Mouse (Mus musculus) cerebellum, adult 2 months (tissue): ENCODE results near the gene Utp4. TPM values are rescaled to one million over a fixed set of nuclear protein-coding genes. Genes with fewer than 3 reads are reported as not detected.

Experiments used
- DNase-seq, 2 experiments: peaks; one replicate each; pipeline ENCODE4 v3.0.0; 2021
- H3K27ac ChIP-seq: fragments of 200-500 bp; 2 replicates; pipeline ENCODE4 v1.5.1; 2012; ENCODE audit warnings: low read length, control low read depth, inconsistent platforms; ENCODE audit not compliant: insufficient read depth
- H3K27me3 ChIP-seq: fragments of 200-500 bp; 2 replicates; pipeline ENCODE4 v1.6.1; 2012; ENCODE audit warnings: inconsistent platforms, mild to moderate bottlenecking, low read length, moderate library complexity; ENCODE audit not compliant: control insufficient read depth, insufficient read depth
- H3K4me1 ChIP-seq: fragments of 200-500 bp; 2 replicates; pipeline ENCODE4 v1.6.1; 2011; ENCODE audit warnings: low read length; ENCODE audit not compliant: control insufficient read depth, insufficient read depth
- H3K4me3 ChIP-seq: fragments of 200-500 bp; replicated peaks from 2 replicates; pipeline ENCODE3; 2011; ENCODE audit warnings: mild to moderate bottlenecking, low read depth, low read length, control low read depth; ENCODE audit not compliant: insufficient read depth
- CTCF ChIP-seq: fragments of 200-500 bp; IDR thresholded peaks from 2 replicates; pipeline ENCODE4 v1.5.1; 2011; ENCODE audit warnings: low read depth, mild to moderate bottlenecking, control low read depth, low read length, moderate library complexity, borderline replicate concordance; ENCODE audit not compliant: insufficient read depth
- POLR2A ChIP-seq: fragments of 200-500 bp; IDR thresholded peaks from 2 replicates; pipeline ENCODE4 v1.6.1; 2011; ENCODE audit warnings: low read length, control low read depth, borderline replicate concordance; ENCODE audit not compliant: insufficient read depth
- WGBS: fragments of 180-500 bp; shearing (Covaris S2); methylation state at CpG from one replicate; pipeline ENCODE4 v1.1.7; 2018; 5-methylcytosine and 5-hydroxymethylcytosine counted together
- polyA plus RNA-seq: library from polyadenylated mRNA; depleted of rRNA; stranded (reverse); fragments of >200 nt; gene quantifications from 2 replicates; pipeline ENCODE4 v1.2.3, GENCODE M21; 2012; rRNA removed

The Utp4 gene
- 24.7 and 26.3 TPM in 2 replicates for polyA plus RNA-seq

DNA sequence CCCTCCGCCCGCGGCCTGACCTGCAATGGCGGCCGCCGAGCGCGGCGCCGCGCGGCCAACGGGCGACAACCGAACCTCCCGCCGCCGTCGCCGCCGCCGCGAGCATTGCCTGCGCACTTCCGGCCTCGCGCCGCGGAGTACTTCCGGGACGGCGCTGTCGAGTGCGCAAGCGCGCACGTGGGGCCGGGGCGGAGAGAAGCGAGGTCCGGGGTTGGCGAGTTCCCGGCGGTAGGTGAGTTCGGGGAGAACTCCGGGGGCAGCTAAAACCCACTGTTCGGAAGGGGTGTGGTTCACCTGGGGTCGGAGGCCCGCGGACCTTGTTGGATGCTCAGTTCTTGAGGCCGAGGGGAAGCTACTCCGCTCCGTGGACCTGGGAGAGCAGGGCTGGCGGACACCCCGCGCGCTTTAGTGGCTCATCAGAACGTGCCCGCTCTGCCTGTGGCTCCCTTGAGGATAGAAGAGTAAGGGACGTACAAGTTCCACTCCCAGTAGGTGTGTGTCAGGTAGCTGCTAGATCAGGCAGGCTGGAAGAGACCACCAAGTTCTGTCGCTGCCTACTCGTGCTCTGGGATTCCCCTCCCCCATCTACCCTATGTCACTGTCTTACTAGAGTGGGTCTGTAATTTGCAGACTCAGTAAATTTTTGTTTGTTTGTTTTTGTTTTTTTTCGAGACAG lies at the start of gene Utp4:
Utp4 (plus strand) TSS at position 156 of the 676 bp plus-strand sequence.
- peak; percentile 88 for DNase-seq
- H3K4me1 ChIP-seq: peaks cover 5% of the 10 kb centered on the region; the same call in 1 of the 2 replicates
- peak within 1 kb of the TSS; percentile 77; the same call in 1 of the 2 replicates for H3K27ac ChIP-seq
- H3K27me3 ChIP-seq: no peaks in the 10 kb centered on the region
- peak; percentile 71 for TF ChIP-seq POLR2A
- no peak for TF ChIP-seq CTCF
- peak within 1 kb of the TSS; percentile 87 for H3K4me3 ChIP-seq
- WGBS: 1% methylated on average over 63 of the region's 63 CpGs

DNA sequence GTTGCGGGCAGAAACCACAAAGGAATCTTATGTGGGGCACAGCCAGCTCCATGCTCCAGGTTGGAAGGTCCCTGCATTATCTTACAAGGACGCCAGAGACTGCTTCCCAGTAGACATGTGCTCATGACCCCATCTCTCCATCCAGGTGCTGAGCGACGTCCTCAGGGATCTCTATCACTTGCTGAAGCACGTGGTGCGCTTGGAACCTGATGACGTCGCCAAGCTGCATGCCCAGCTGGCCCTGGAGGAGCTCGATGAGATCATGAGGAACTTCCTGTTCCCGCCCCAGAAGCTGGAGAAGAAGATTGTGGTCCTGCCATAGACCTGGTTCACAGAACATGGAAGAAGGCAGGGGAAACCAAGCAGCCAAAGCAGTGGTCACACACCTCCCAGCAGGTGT lies 43.4 kb upstream of the Utp4 start:
- H3K27me3 ChIP-seq: no peaks in the 10 kb centered on the region
- no peak for DNase-seq
- no peak for TF ChIP-seq CTCF
- no peak for TF ChIP-seq POLR2A
- H3K27ac ChIP-seq: no peak overlapping the region
- no peaks in the 10 kb centered on the region for H3K4me1 ChIP-seq
- H3K4me3 ChIP-seq: no peak overlapping the region
- 77% methylated on average over 10 of the region's 10 CpGs for WGBS

DNA sequence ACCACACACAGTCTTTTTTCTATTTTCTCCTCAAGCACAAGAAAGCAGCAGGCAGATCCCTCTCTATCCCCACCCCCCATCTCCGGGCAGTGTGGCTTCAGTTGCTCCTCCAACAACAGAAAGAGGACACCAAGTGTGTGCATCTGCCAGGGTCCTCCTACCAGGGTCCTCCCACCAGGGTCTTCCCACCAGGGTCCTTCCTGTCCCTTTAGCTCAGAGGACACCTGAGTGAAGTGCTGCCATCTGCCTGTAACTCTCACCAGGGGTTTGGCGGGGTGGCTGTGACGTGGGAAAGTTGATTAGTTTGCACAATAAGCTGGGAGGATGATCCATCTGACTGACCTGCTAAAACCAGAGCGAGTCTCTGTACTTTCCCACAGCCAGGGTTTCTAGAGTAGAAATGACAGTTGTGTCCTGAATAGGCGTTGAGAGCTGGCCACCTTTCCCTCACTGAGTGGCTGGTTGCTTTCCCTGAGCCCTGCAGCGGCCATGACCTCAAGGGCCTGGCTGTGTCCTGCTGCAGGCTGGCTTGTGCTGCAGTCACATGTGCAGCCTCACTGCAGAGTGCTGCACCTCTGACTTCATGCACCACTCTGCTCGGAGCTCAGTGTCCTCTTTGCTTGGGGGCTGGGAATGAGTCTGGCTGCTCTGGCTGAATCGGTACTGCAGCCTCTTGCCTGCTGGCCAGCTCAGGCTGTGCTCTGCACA lies 38.7 kb upstream of the Utp4 start:
- no peak overlapping the region for H3K27ac ChIP-seq
- H3K4me1 ChIP-seq: no peaks in the 10 kb centered on the region
- no peak overlapping the region for H3K4me3 ChIP-seq
- 40% methylated on average over 8 of the region's 8 CpGs for WGBS
- DNase-seq: peak in 1 of 2 experiments; percentile 10
- no peaks in the 10 kb centered on the region for H3K27me3 ChIP-seq
- TF ChIP-seq CTCF: no peak
- TF ChIP-seq POLR2A: no peak

DNA sequence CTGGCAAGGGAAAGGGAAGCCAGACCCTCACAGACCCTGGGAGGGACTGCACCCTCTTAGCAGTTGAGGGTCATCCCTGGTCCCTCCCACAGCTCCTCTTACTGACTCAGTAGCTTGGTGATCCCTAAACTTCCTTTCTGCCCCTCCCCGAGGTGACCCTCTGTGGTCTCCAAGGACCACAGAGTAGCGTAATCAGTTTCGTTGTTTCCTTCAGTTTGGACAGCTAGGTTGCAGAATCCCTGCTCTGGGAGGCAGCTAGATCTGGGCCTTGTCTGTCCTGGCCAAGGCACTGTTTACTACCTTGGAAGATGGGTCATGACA lies 38.2 kb upstream of the Utp4 start:
- no peak for DNase-seq
- Histone ChIP-seq H3K4me1 (no peaks in the 10 kb centered on the region), H3K27ac (no peak overlapping the region), H3K27me3 (no peaks in the 10 kb centered on the region), H3K4me3 (no peak overlapping the region)
- WGBS: 89% methylated on average over 3 of the region's 3 CpGs
- TF ChIP-seq POLR2A (no peak), CTCF (no peak)

- Histone ChIP-seq H3K4me1 (peaks cover 7% of the 10 kb centered on the region; the same call in 1 of the 2 replicates), H3K4me3 (no peak overlapping the region), H3K27me3 (no peaks in the 10 kb centered on the region), H3K27ac (no peak overlapping the region)
- TF ChIP-seq CTCF (no peak), POLR2A (no peak)
- DNase-seq: no peak
- 93% methylated on average over 10 of the region's 10 CpGs for WGBS
Measured at GRCm38 (mm10) chr8:106862845-106863244, 30.6 kb upstream of the Utp4 start.

GRCm38 (mm10) chr8:106865354-106865753 lies 28.1 kb upstream of the Utp4 start:
- Histone ChIP-seq H3K27me3 (no peaks in the 10 kb centered on the region), H3K4me1 (peaks cover 7% of the 10 kb centered on the region; the same call in 1 of the 2 replicates), H3K27ac (no peak overlapping the region), H3K4me3 (no peak overlapping the region)
- DNase-seq: peak in 1 of 2 experiments; percentile 44
- no peak for TF ChIP-seq CTCF
- TF ChIP-seq POLR2A: no peak
- 16% methylated on average over 9 of the region's 9 CpGs for WGBS

- TF ChIP-seq CTCF (no peak), POLR2A (no peak)
- Histone ChIP-seq H3K4me3 (peak within 1 kb of the TSS; percentile 61), H3K27ac (no peak within 1 kb of the TSS), H3K27me3 (no peaks in the 10 kb centered on the region), H3K4me1 (peaks cover 19% of the 10 kb centered on the region)
- WGBS: 11% methylated on average over 18 of the region's 18 CpGs
- no peak for DNase-seq
Measured at GRCm38 (mm10) chr8:106870051-106870450, 23.4 kb upstream of the Utp4 start, which contains the start of gene Has3. TSS of gene Has3 (plus strand) at chr8:106870242.

GRCm38 (mm10) chr8:106870537-106871327 lies 22.7 kb upstream of the Utp4 start:
- Histone ChIP-seq H3K4me1 (peaks cover 15% of the 10 kb centered on the region), H3K4me3 (peak overlapping the region; percentile 61), H3K27me3 (no peaks in the 10 kb centered on the region), H3K27ac (no peak overlapping the region)
- TF ChIP-seq CTCF: no peak
- TF ChIP-seq POLR2A: no peak
- DNase-seq: peak; percentile 57 to 65
- WGBS: under 1% methylated on average over 62 of the region's 63 CpGs
